Mouse (Mus musculus): ENCODE measurements around the gene Hnrnpf. TPM values are rescaled to one million over a fixed set of nuclear protein-coding genes. Genes with fewer than 3 reads are reported as not detected.
A peak's percentile ranks its signal among the peaks of the same experiment; 100 is the strongest.

The Hnrnpf gene
- polyA plus RNA-seq (2015; fragmentation: Nextera tagmentation; extraction: Ambion mirVana): 388 and 401 TPM in 2 replicates

DNA sequence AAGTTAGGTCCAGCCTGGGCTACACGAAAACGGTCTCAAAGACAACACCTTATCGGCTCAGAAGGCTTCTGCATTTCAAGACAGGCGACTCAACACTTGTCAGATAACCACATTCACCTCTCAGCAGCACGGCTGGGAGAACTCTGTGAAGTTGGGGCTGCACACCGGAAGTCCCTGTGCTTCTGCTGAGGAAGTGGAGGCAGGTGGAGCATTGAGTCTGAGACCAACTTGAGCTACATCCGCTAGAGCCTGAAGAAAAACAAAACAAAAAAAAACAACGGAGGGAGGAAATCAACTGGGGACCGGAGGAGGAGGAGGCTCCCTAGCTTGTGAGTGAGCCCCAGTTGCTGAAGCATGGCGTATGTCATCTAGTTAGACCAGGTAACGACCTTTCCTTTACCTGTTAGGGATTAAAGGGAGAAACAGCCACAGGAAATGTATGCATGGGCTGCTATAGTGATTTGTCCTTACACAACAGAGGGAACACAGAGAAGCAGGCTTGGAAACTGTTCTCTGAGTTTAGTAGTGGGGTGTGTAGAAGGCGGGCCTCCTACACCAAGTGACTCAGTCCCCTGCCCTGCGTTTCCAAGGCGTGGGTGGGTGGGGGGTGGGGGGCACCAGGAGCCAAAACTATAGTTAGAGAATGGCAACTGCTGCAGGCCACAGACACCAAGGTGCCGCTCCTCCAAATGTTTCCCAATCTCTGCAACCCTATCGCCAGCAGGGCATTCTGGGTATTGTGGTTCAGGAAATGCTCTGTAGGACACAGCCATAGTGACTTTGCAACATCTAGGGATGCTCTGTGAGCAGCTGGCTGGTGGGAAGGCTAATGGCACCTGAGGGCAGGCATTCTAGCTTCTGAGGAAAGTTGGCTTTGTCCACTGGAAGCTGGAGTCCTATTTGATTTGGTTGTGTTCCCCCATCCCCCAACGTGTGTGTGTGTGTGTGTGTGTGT is at the start of gene Hnrnpf:
TSS of gene Hnrnpf (plus strand) at position 199 of the 955 bp plus-strand sequence.
- WGBS: 72% methylated on average over 17 of the region's 17 CpGs
- DNase-seq (ENCODE audit: low spot score): no peak
- Histone ChIP-seq H3K27me3 (ENCODE audit: control insufficient read depth, insufficient read depth, low read length) (no peaks in the 10 kb centered on the region), H3K4me2 (replicated peaks; ENCODE audit: low read depth) (no peak within 1 kb of the TSS), H3K9me3 (ENCODE audit: control insufficient read depth, low read length) (no peaks in the 10 kb centered on the region), H3K4me3 (ENCODE audit: low read depth, low read length) (no peak within 1 kb of the TSS), H3K9ac (ENCODE audit: low read length) (no peak within 1 kb of the TSS), H3K36me3 (ENCODE audit: control insufficient read depth, insufficient read depth, low read length) (no peaks in the 10 kb centered on the region), H3K27ac (replicated peaks) (no peak within 1 kb of the TSS), H3K4me1 (replicated peaks; ENCODE audit: control insufficient read depth, insufficient read depth) (no peaks in the 10 kb centered on the region)
- peak; percentile 55; the same call in 1 of the 2 replicates for ATAC-seq (ENCODE audit: low FRiP score, low TSS enrichment)
- TF ChIP-seq EP300 (optimal IDR thresholded peaks at IDR 0.05) (no peak), CTCF (IDR thresholded peaks at IDR 0.05; ENCODE audit: low read depth) (no peak)

DNA sequence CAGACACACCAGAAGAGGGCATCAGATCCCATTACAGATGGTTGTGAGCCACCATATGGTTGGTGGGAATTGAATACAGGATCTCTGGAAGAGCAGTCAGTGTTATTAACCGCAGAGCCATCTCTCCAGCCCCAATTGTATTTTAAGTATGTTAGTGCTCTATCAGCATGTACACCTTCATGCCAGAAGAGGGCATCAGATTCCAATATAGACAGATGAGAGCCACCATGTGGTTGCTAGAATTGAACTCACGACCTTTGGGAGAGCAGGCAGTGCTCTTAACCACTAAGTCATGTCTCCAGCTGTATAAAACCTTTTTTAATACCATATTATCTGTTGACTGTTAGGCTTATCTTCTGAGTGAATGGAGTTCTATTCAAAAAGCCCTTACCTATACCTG is 48.4 kb upstream of the Hnrnpf start:
- Histone ChIP-seq H3K27ac (replicated peaks) (no peak overlapping the region), H3K4me2 (replicated peaks; ENCODE audit: low read depth) (no peak overlapping the region), H3K4me3 (ENCODE audit: low read depth, low read length) (no peak overlapping the region), H3K9me3 (ENCODE audit: control insufficient read depth, low read length) (no peaks in the 10 kb centered on the region), H3K27me3 (ENCODE audit: control insufficient read depth, insufficient read depth, low read length) (no peaks in the 10 kb centered on the region), H3K36me3 (ENCODE audit: control insufficient read depth, insufficient read depth, low read length) (peaks cover 5% of the 10 kb centered on the region; the same call in 1 of the 2 replicates), H3K4me1 (replicated peaks; ENCODE audit: control insufficient read depth, insufficient read depth) (no peaks in the 10 kb centered on the region), H3K9ac (ENCODE audit: low read length) (no peak overlapping the region)
- TF ChIP-seq EP300 (optimal IDR thresholded peaks at IDR 0.05): no peak
- peak; percentile 55 for TF ChIP-seq CTCF (IDR thresholded peaks at IDR 0.05; ENCODE audit: low read depth)
- DNase-seq (ENCODE audit: low spot score): no peak
- WGBS: 77% methylated on average over 2 of the region's 2 CpGs
- no peak for ATAC-seq (ENCODE audit: low FRiP score, low TSS enrichment)

- Histone ChIP-seq H3K27ac (replicated peaks) (no peak overlapping the region), H3K4me2 (replicated peaks; ENCODE audit: low read depth) (no peak overlapping the region), H3K9me3 (ENCODE audit: control insufficient read depth, low read length) (no peaks in the 10 kb centered on the region), H3K4me3 (ENCODE audit: low read depth, low read length) (no peak overlapping the region), H3K27me3 (ENCODE audit: control insufficient read depth, insufficient read depth, low read length) (no peaks in the 10 kb centered on the region), H3K9ac (ENCODE audit: low read length) (no peak overlapping the region), H3K4me1 (replicated peaks; ENCODE audit: control insufficient read depth, insufficient read depth) (0 out of 2 replicates have a peak, but pooled peaks cover 1% of the 10 kb centered on the region), H3K36me3 (ENCODE audit: control insufficient read depth, insufficient read depth, low read length) (no peaks in the 10 kb centered on the region)
- WGBS: 60% methylated on average over 1 of the region's 1 CpGs
- ATAC-seq (ENCODE audit: low FRiP score, low TSS enrichment) (no peak), DNase-seq (ENCODE audit: low spot score) (no peak)
- TF ChIP-seq CTCF (IDR thresholded peaks at IDR 0.05; ENCODE audit: low read depth): peak; percentile 63
- no peak for TF ChIP-seq EP300 (optimal IDR thresholded peaks at IDR 0.05)
Measured at GRCm38 (mm10) chr6:117857990-117858389, 42.1 kb upstream of the Hnrnpf start.

DNA sequence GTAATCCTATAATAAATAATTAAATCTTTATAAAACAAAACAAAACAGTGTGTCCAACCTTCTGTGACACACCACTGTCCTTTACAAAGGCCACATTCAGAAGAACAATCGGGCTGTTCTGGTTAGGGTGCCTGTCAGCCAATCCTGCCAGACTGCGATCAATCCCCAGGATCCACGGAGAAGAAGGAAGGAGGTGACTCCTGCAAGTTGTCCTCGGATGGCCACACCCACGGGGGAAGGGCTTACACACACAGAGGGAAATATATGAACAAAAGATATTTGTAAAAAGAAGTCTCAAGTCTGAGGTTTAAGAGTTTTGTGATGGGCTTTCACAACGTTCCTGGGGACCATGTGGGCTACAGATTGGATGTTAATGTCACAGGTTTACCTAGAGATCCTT is 38.3 kb upstream of the Hnrnpf start, which contains the start of gene Zfp239:
TSS of gene Zfp239 (plus strand) at position 253 of the 400 bp plus-strand sequence.
- Histone ChIP-seq H3K9ac (ENCODE audit: low read length) (peak within 1 kb of the TSS; percentile 61), H3K27ac (replicated peaks) (no peak within 1 kb of the TSS), H3K27me3 (ENCODE audit: control insufficient read depth, insufficient read depth, low read length) (no peaks in the 10 kb centered on the region), H3K4me2 (replicated peaks; ENCODE audit: low read depth) (peak within 1 kb of the TSS; percentile 95), H3K9me3 (ENCODE audit: control insufficient read depth, low read length) (no peaks in the 10 kb centered on the region), H3K4me1 (replicated peaks; ENCODE audit: control insufficient read depth, insufficient read depth) (0 out of 2 replicates have a peak, but pooled peaks cover 2% of the 10 kb centered on the region), H3K36me3 (ENCODE audit: control insufficient read depth, insufficient read depth, low read length) (no peaks in the 10 kb centered on the region), H3K4me3 (ENCODE audit: low read depth, low read length) (peak within 1 kb of the TSS; percentile 65)
- no peak for ATAC-seq (ENCODE audit: low FRiP score, low TSS enrichment)
- WGBS: 45% methylated on average over 6 of the region's 6 CpGs
- no peak for DNase-seq (ENCODE audit: low spot score)
- no peak for TF ChIP-seq EP300 (optimal IDR thresholded peaks at IDR 0.05)

GRCm38 (mm10) chr6:117862465-117862864 is 37.7 kb upstream of the Hnrnpf start:
- H3K4me2 ChIP-seq (replicated peaks; ENCODE audit: low read depth): peak overlapping the region; percentile 95
- H3K27ac ChIP-seq (replicated peaks): no peak overlapping the region
- no peak overlapping the region for H3K9ac ChIP-seq (ENCODE audit: low read length)
- H3K9me3 ChIP-seq (ENCODE audit: control insufficient read depth, low read length): no peaks in the 10 kb centered on the region
- no peaks in the 10 kb centered on the region for H3K27me3 ChIP-seq (ENCODE audit: control insufficient read depth, insufficient read depth, low read length)
- no peak for DNase-seq (ENCODE audit: low spot score)
- H3K4me1 ChIP-seq (replicated peaks; ENCODE audit: control insufficient read depth, insufficient read depth): 0 out of 2 replicates have a peak, but pooled peaks cover 2% of the 10 kb centered on the region
- 72% methylated on average over 8 of the region's 8 CpGs for WGBS
- TF ChIP-seq EP300 (optimal IDR thresholded peaks at IDR 0.05): no peak
- no peak for TF ChIP-seq CTCF (IDR thresholded peaks at IDR 0.05; ENCODE audit: low read depth)
- peak overlapping the region; percentile 65; the same call in 1 of the 2 replicates for H3K4me3 ChIP-seq (ENCODE audit: low read depth, low read length)
- no peaks in the 10 kb centered on the region for H3K36me3 ChIP-seq (ENCODE audit: control insufficient read depth, insufficient read depth, low read length)
- no peak for ATAC-seq (ENCODE audit: low FRiP score, low TSS enrichment)
